Mouse (Mus musculus): ENCODE results near the gene 5730480H06Rik.

5730480H06Rik gene

GRCm38 (mm10) chr5:48421957-48422356 lies 94.2 kb downstream of the 5730480H06Rik start:
- no peak for DNase-seq (ENCODE audit: low read depth)

GRCm38 (mm10) chr5:48430459-48430858 lies 102.7 kb downstream of the 5730480H06Rik start:
- DNase-seq (ENCODE audit: low read depth) = peak; percentile 2

- no peak for DNase-seq (ENCODE audit: low read depth)
Observed at GRCm38 (mm10) chr5:48448888-48449287, 121.1 kb downstream of the 5730480H06Rik start.

- DNase-seq (ENCODE audit: low read depth) = no peak
Observed at GRCm38 (mm10) chr5:48460221-48460620, 132.5 kb downstream of the 5730480H06Rik start.
